Mouse (Mus musculus): ENCODE results near the gene Dolpp1. TPM values are rescaled to one million over a fixed set of nuclear protein-coding genes. Genes with fewer than 3 reads are reported as not detected.
A peak's percentile ranks its signal among the peaks of the same experiment; 100 is the strongest.
"Not testable (repeated sequence)": the region's sequence is repeated elsewhere in the genome, so short reads cannot be mapped to it uniquely, and the experiment has no call there.

Gene Dolpp1
- polyA plus RNA-seq, 2 experiments from 2014 or later = 16.9 to 28.1 TPM

GRCm38 (mm10) chr2:30413038-30413973, 21.3 kb downstream of the Dolpp1 start:
- no peak for ATAC-seq

GRCm38 (mm10) chr2:30414101-30414500, 22.0 kb downstream of the Dolpp1 start:
- no peak for ATAC-seq

- ATAC-seq = no peak
These were observed 22.6 kb downstream of the Dolpp1 start for GRCm38 (mm10) chr2:30414681-30415080.

GRCm38 (mm10) chr2:30415157-30415935, 23.3 kb downstream of the Dolpp1 start, which contains the start of gene Crat:
Gene Crat, minus strand, starts transcription at chr2:30415813.
- ATAC-seq = peak; percentile 81

- peak; percentile 80 for ATAC-seq
These were observed 24.0 kb downstream of the Dolpp1 start, which contains the start of gene Ptpa for GRCm38 (mm10) chr2:30415936-30416648. Gene Ptpa, plus strand, starts transcription at chr2:30416039.

GRCm38 (mm10) chr2:30416649-30416965, 24.6 kb downstream of the Dolpp1 start:
- ATAC-seq = no peak

GRCm38 (mm10) chr2:30417154-30417553, 25.1 kb downstream of the Dolpp1 start:
- not testable (repeated sequence) for ATAC-seq

GRCm38 (mm10) chr2:30417595-30418165, 25.6 kb downstream of the Dolpp1 start:
- no peak for ATAC-seq

GRCm38 (mm10) chr2:30418259-30418658, 26.2 kb downstream of the Dolpp1 start:
- ATAC-seq = no peak

- no peak for ATAC-seq
These were observed 27.1 kb downstream of the Dolpp1 start for GRCm38 (mm10) chr2:30419112-30419511.

GRCm38 (mm10) chr2:30421432-30421831, 29.4 kb downstream of the Dolpp1 start:
- no peak for ATAC-seq

- ATAC-seq = no peak
These were observed 37.1 kb downstream of the Dolpp1 start for GRCm38 (mm10) chr2:30429156-30429555.

GRCm38 (mm10) chr2:30435326-30436155, 43.5 kb downstream of the Dolpp1 start:
- ATAC-seq = peak; percentile 92

- no peak for ATAC-seq
These were observed 44.1 kb downstream of the Dolpp1 start for GRCm38 (mm10) chr2:30436156-30436545.

- ATAC-seq = no peak
These were observed 44.8 kb downstream of the Dolpp1 start for GRCm38 (mm10) chr2:30436809-30437208.

GRCm38 (mm10) chr2:30437791-30438190, 45.7 kb downstream of the Dolpp1 start:
- no peak for ATAC-seq

GRCm38 (mm10) chr2:30439631-30440030, 47.6 kb downstream of the Dolpp1 start:
- ATAC-seq = no peak

- ATAC-seq = no peak
These were observed 48.2 kb downstream of the Dolpp1 start for GRCm38 (mm10) chr2:30440211-30440700.

GRCm38 (mm10) chr2:30440701-30441517, 48.9 kb downstream of the Dolpp1 start:
- ATAC-seq = peak; percentile 81

Measured in CD4-positive, CD25-positive, alpha-beta regulatory T cell, adult 4 months (primary cell).